Mouse (Mus musculus): ENCODE results near the gene Slc3a2.

DNA sequence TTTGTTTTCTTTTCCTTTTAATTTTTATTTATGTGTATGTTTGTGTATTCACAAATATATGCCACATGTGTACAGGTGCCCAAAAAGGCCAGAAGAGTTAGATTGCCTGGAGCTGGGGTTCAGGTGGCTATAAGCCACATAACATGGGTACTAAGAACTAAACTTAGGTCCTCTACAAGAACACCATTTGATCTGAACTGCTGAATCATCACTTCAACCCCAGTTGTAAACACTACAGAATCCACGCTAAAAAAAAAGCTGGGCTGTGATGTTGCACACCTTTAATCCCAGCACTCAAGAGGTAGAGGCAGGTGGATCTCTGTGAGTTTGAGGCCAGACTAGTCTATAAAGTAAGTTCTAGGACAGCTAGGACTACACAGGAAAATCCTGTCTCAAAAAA, 1.8 kb downstream of the Slc3a2 start:
- TF ChIP-seq POLR2A (IDR thresholded peaks at IDR 0.05; ENCODE audit: insufficient read depth, low read depth, low read length) (no peak), CTCF (IDR thresholded peaks at IDR 0.05; ENCODE audit: insufficient read depth, low read depth, low read length) (no peak)

All from olfactory bulb, adult 2 months (tissue).